Mouse (Mus musculus) CD4-positive helper T cell, adult 2 months (primary cell): ENCODE data around the gene Vps13c.

Experiments used
- DNase-seq: peaks from one replicate; pipeline ENCODE4 v3.0.0-alpha.2; 2012; ENCODE audit warnings: low read depth, missing footprints, low spot score

Gene Vps13c

GRCm38 (mm10) chr9:67839981-67840859 lies at the start of gene Vps13c:
Vps13c (plus strand) TSS chr9:67840396.
- DNase-seq: peak; percentile 87

GRCm38 (mm10) chr9:67792405-67792804 lies 47.8 kb upstream of the Vps13c start:
- peak; percentile 9 for DNase-seq

GRCm38 (mm10) chr9:67793501-67793900 lies 46.7 kb upstream of the Vps13c start:
- no peak for DNase-seq

- no peak for DNase-seq
Measured at GRCm38 (mm10) chr9:67794216-67794615, 46.0 kb upstream of the Vps13c start.

GRCm38 (mm10) chr9:67794668-67795067 lies 45.5 kb upstream of the Vps13c start:
- no peak for DNase-seq

- DNase-seq: no peak
Measured at GRCm38 (mm10) chr9:67795205-67795675, 45.0 kb upstream of the Vps13c start.

GRCm38 (mm10) chr9:67799078-67799819 lies 40.9 kb upstream of the Vps13c start:
- DNase-seq: peak; percentile 69

- DNase-seq: peak; percentile 64
Measured at GRCm38 (mm10) chr9:67802241-67802640, 38.0 kb upstream of the Vps13c start.

GRCm38 (mm10) chr9:67807000-67807399 lies 33.2 kb upstream of the Vps13c start:
- DNase-seq: no peak

GRCm38 (mm10) chr9:67810527-67810926 lies 29.7 kb upstream of the Vps13c start:
- no peak for DNase-seq

- DNase-seq: no peak
Measured at GRCm38 (mm10) chr9:67811116-67811515, 29.1 kb upstream of the Vps13c start.

- no peak for DNase-seq
Measured at GRCm38 (mm10) chr9:67813171-67813570, 27.0 kb upstream of the Vps13c start.

- DNase-seq: peak; percentile 62
Measured at GRCm38 (mm10) chr9:67813665-67814337, 26.4 kb upstream of the Vps13c start.

GRCm38 (mm10) chr9:67816172-67816928 lies 23.8 kb upstream of the Vps13c start:
- DNase-seq: no peak

- no peak for DNase-seq
Measured at GRCm38 (mm10) chr9:67817898-67818667, 22.1 kb upstream of the Vps13c start.

GRCm38 (mm10) chr9:67818668-67818950 lies 21.6 kb upstream of the Vps13c start:
- no peak for DNase-seq

GRCm38 (mm10) chr9:67823131-67823530 lies 17.1 kb upstream of the Vps13c start:
- no peak for DNase-seq

GRCm38 (mm10) chr9:67825527-67825926 lies 14.7 kb upstream of the Vps13c start:
- no peak for DNase-seq

GRCm38 (mm10) chr9:67828182-67828581 lies 12.0 kb upstream of the Vps13c start:
- DNase-seq: peak; percentile 59
